Mouse (Mus musculus) heart, adult 9 months (tissue): Measurements from ENCODE around the gene Bhlhe40.

ENCODE experiments used
- DNase-seq, 2 experiments: peaks; one replicate each; pipeline ENCODE4 v3.0.0; 2022; ENCODE audit warnings: low spot score in 2 of 2

The Bhlhe40 gene

DNA sequence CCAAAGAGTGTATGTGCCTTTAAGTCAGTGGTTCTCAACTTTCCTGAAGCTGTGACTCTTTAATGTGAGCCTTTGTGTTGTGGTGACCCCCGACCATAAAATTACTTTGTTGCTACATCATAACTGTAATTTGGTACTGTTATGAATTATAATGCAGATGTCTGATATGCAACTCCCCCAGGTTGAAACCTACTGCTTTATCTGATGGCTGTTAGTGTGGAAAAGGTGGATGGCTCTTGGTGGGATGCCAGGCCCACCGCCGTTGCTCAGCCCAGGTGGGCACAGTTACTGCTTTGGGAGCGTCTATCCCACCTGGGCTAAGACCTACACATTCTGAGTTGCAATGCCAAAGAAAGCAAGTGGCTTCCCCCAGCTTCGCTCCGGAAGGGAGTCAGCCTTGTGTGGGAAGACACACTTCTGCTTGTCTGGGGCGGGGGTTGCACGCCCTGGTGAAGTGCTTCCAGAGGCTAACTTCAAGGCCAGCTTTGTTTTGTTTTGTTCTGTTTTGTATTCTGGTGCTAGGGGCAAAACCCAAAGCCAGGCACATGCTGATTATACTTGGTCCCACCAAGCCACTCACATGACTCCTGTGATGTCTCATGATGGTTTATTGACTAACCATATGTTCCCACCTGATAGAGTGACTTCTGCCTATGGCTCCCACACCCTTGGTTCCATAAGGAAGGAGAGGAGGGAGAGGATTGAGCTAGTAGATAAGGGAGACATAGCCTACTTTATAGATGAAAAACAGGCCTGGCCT is 34.7 kb downstream of the Bhlhe40 start:
- DNase-seq = no peak

- peak in 1 of 2 experiments; percentile 20 for DNase-seq
These were observed 35.7 kb downstream of the Bhlhe40 start for GRCm38 (mm10) chr6:108695844-108696821.

DNA sequence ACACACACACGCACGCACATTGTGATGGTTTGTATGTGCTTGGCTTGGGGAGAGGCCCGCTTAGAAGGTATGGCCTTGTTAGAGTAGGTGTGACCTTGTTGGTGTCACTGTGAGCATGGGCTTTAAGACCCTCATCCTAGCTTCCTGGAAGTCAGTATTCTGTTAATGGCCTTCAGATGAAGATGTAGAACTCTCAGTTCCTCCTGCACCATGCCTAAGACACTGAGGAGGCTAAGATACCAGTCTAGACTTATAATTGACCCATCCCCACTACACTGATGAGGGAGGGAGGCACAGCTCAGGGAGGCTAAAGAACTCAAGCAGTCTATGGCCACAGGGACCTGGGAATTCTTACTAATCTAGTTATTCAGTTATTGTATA is 36.4 kb downstream of the Bhlhe40 start:
- DNase-seq = no peak

- no peak for DNase-seq
These were observed 36.9 kb downstream of the Bhlhe40 start for GRCm38 (mm10) chr6:108697345-108697744.

- DNase-seq = no peak
These were observed 38.0 kb downstream of the Bhlhe40 start for GRCm38 (mm10) chr6:108698343-108698870.

GRCm38 (mm10) chr6:108699679-108700078 is 39.2 kb downstream of the Bhlhe40 start:
- no peak for DNase-seq

GRCm38 (mm10) chr6:108700638-108701343 is 40.4 kb downstream of the Bhlhe40 start:
- DNase-seq = no peak

- no peak for DNase-seq
These were observed 42.2 kb downstream of the Bhlhe40 start for GRCm38 (mm10) chr6:108702648-108703047.

DNA sequence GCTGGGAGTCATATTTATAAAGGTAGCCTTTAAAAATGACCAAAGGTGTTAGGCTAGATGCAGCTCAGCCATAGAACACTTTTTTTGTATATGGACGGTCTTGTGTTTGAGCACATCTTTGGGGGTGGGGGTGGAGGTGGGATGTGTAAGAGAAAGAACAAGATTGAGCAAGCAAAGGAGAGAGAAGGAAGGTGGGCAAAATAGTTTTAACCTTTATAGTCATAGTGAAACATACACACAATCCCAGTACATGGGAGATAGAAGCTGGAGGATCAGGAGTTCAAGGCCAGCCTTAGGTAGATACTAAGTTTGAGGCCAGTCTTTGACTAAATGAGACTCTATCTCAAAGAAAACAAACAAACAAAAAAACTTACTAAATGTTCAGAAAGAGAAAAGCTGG is 42.7 kb downstream of the Bhlhe40 start:
- no peak for DNase-seq

DNA sequence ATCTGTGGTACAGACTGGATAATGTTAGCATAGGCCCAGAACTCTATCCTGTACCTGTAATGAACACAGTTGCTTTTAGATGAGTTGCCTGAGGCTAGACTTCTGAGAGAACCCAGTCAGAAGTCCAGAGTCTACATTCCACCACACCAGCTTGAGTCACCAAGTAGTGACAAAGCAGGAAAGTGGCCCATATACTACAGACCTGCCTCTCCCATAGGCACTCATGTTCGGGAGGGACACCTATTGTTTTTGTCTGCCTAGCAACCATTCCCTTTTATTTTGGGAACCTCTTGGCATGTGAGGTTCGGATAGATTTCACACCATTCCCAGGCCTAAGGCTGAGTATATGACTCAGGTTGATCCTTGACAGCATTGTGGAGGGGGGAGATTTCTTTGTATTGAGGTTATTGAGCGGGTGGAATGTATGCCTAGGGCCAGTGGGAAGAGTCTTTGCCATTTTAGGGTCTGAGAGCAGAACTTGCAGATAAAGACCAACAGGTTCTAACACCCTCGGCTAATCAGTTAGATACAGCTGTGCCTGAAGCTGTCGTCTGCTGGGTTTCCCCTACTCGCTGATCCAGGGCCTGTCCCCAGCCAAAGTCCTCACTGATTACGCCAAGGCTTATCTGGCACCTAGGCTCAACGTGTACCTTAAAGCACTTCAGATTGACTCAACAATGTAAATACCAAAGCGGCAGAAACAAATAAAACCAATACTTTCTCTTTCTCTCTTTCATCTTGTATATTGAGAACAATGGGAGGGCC is 44.1 kb downstream of the Bhlhe40 start:
- DNase-seq = no peak

GRCm38 (mm10) chr6:108705957-108706356 is 45.5 kb downstream of the Bhlhe40 start:
- DNase-seq = no peak

DNA sequence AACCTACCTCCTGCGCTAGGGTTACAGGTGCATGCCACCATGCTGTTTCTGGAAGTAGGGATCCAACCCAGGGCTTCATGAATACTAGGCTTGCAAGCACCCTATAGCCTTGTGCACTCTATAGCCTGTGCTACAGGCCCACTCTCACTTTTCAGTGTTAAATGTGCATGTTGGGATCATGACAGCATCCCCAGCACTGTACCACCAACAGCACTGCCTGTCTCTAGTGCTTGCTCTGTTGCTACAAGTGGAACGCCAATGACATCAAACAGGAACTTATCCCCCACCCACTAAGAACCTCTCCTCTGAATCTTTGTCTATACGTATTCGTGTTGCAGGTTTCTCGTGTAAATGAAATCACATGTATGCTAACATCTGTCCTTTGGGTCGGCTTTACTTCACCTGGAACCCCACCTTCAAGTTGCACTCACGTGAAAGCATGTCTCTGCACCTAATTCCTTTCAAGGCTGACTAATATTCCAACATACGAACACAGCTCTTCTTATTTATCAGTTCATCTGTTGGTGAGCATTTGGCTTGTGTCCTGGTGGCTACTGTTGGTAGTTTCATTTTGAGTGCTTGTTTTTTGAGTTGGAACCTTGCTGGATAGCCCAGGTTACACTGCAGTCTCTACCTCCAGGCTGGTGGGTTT is 46.7 kb downstream of the Bhlhe40 start:
- DNase-seq = no peak

DNA sequence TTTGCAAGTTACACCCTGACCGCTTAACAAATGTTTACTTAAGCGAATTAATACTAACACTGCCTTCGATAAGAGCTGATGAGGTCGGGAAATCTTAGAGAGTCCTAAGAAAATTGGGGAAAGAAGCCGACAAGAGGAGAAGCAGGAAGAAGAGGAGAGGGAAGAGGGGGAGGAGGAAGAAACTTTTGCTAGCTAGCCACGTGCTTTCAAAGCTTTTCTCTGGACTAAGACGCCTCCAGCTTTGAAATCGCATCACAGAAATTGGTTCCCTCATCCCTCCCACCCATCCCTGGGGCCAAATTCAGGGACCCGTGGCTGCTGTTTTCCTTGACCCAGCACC is 48.7 kb downstream of the Bhlhe40 start:
- DNase-seq = peak in 1 of 2 experiments; percentile 22

DNA sequence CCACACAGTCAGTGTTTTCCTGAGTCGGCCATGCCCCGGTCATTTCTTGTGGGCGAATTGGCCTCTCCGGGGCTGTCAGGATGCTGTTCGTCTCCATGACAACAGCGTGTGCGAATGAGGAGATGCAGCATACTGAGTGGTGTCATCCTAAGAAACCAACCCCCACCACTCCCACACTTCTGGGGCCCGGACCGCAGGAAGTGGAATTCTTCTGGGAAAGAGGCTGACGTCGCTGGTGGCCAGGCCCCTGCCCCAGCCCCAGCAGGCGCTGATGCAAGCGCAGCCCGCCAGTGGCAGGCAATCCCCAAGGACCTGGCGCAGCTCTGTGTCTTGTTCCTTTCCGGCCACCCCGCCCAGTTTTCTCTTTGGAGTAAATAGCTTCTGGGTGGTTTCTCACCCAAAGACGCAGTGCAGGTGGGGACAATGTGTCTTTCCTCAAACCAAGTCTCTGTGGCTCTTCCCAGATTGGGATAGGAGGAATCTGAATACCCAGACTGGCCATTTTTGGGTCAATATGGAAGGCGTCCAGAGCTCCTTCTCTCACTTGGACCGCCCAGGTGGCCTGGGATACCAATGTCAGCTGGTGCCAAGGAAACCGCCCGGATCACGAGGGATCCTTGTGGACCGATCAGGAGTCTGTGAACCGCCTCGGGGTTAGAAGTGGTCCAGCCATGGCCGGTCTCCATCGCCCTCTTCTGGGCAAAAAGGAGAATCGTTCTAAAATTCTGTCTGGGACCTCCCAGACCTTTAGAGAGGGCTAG is 49.2 kb downstream of the Bhlhe40 start:
- peak; percentile 90 for DNase-seq

- DNase-seq = no peak
These were observed 50.2 kb downstream of the Bhlhe40 start for GRCm38 (mm10) chr6:108710667-108711066.

- DNase-seq = no peak
These were observed 50.9 kb downstream of the Bhlhe40 start for GRCm38 (mm10) chr6:108711192-108711964.

GRCm38 (mm10) chr6:108712148-108712547 is 51.7 kb downstream of the Bhlhe40 start:
- DNase-seq = no peak

- no peak for DNase-seq
These were observed 52.9 kb downstream of the Bhlhe40 start for GRCm38 (mm10) chr6:108713175-108713974.
